Mouse (Mus musculus) CD4-positive, CD25-positive, alpha-beta regulatory T cell, adult 2 months (primary cell): Measurements from ENCODE around the gene Agap1.
A peak's percentile ranks its signal among the peaks of the same experiment; 100 is the strongest.

Experiments used
- DNase-seq: peaks from one replicate; pipeline ENCODE4 v3.0.0-alpha.2; 2012; ENCODE audit warnings: low read depth, low spot score

Gene Agap1

DNA sequence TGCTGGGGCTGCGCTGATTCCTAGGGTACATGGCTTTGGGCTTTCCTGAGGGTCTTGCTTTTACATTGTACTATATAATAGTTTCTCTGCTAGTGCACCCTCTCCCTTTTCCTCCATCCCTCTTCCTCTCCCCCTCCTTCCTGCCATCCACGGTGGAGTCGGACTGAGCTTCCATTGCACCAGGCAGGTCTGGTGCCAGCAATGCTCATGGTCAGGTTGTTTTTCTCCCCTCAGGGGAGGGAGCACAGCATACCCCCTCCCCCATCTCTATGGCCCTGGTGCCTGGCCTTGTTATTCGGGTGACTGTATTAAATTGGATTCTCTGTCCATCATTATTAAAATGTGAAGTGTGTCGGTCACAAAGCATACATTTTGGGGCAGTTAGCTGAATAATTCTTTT is 259.1 kb downstream of the Agap1 start:
- no peak for DNase-seq

DNA sequence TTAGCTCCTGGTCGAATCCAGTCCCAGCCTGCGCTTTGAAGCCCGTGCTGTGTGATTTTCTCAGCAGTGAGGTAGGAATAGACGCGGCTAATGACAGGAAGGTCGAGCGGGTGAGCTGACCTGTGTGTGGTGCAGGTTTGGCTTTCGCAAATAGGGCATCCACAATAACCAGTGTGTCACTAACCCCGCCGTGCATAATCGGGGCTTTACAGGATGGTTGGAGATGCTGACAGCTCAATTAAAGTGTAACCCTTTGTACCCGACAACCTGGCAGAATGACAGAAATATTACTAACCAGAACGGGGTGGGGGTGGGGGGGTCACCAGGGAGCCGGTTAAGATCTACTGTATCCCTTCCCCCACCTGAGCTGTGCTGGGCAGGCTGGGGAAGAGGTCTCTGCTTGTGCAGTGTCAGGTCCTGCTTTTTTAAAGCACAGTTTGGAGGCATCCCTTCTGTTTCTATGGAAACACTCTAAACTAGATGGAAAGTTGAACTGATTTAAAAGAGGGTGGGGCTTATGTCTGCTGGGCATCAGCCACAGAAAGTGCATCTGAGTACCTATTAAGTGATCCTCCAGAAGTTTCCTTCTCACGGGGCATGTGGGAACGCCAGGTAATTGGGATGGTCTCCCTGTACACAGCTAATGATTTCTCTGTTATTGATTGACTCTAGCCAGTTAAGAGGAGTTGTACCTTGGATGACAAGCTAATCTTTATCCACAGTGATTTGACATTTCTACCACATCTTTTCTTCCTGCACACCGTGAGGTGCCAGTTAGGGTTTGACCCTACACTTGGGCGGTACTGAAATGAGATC is 259.8 kb downstream of the Agap1 start:
- DNase-seq: no peak

- no peak for DNase-seq
Measured at GRCm38 (mm10) chr1:89716234-89716633, 261.6 kb downstream of the Agap1 start.

GRCm38 (mm10) chr1:89717100-89717499 is 262.5 kb downstream of the Agap1 start:
- DNase-seq: no peak

DNA sequence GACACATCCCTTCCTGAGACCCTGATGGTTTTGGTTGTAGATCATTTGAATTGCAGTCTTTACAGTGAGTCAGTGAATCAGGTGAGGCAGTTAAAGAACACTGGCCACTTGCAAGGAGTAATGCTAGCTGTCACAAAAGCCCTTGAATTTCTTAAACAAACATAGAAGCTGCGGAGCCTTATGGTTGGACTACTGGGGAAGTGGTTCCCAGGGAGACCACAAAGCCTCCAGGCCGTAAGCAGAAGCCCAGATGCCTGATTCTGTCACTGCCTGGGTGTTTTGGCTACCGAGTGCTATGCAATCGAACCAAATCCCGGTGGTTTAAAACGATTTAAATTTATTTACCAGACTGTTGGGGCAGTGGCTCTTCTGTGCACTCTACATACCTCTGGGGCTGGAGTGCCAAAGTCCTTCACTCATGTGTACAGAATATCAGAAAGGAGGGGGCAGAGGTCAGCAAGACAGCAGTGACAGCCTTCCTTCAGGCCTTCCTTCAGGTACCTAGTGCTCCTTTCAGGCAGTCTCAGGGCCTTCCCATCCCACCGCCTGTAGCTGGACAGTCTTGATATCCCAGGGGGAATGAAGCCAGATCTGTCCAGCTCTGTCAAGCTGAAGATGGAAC is 264.3 kb downstream of the Agap1 start:
- DNase-seq: no peak

DNA sequence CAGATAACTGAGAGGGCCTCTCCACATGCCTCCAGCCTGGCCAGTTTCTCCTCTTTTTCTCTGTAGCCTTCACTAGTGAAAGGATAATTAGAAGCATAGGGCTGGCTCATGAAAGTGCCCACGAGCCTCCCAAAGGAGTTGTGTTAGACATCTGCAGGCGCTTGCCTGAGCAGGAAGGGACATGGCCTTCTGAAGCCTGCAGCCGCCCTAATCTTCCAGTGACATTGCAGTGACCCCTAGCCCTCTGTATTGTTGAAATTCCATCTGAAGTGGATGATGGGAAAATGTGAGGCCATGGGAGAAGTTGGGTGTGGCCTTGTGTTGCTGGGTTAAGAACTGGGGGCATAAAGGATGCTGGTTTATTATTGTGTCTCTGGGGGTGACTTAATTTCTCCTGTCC is 269.5 kb downstream of the Agap1 start:
- DNase-seq: no peak

- DNase-seq: no peak
Measured at GRCm38 (mm10) chr1:89724555-89724954, 269.9 kb downstream of the Agap1 start.

DNA sequence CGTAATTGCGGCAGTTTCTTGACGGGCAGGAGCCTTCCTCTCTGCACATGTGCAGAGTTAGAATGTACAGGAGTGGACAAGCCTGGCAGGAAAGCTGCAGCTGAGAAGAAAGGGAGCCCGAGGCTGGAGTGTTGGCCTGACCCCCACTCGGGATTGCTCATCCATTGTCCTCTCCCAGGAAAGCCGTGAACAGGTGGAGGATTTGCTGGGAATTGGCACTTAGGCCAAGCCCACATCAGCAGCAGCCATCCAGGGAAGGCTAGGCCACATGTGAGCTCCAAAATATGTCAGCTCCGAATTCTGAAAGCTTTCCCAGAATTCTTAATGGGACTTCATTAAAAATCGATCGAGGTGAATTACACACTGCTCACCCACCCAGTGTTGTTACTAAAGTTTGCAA is 270.4 kb downstream of the Agap1 start:
- DNase-seq: no peak

GRCm38 (mm10) chr1:89728481-89728880 is 273.9 kb downstream of the Agap1 start:
- DNase-seq: no peak

- peak; percentile 19 for DNase-seq
Measured at GRCm38 (mm10) chr1:89730589-89731195, 276.1 kb downstream of the Agap1 start.

- DNase-seq: no peak
Measured at GRCm38 (mm10) chr1:89734368-89734767, 279.8 kb downstream of the Agap1 start.

DNA sequence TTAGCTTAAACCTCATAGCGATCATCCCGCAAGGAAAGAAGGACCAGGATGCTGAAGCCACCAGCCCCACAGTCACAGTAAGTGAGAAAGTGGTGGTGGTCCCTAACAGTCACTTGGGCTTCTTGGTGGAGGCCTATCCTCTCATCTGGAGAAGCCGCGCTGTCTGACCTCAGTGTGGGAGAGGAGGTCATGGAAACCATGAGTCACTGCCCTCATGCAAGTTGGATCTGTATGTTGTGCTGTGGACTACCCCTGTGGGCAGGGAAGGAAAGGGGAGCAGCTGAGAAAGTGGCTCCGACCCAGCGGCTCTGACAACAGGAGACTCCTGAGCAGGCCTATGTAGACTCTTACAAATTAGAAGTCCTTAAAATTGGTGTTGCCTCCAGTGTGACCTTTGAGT is 280.5 kb downstream of the Agap1 start:
- DNase-seq: no peak

GRCm38 (mm10) chr1:89736021-89736420 is 281.4 kb downstream of the Agap1 start:
- no peak for DNase-seq

- DNase-seq: no peak
Measured at GRCm38 (mm10) chr1:89739067-89739774, 284.6 kb downstream of the Agap1 start.

GRCm38 (mm10) chr1:89739775-89740099 is 285.1 kb downstream of the Agap1 start:
- DNase-seq: no peak

GRCm38 (mm10) chr1:89742359-89742758 is 287.8 kb downstream of the Agap1 start:
- DNase-seq: no peak

DNA sequence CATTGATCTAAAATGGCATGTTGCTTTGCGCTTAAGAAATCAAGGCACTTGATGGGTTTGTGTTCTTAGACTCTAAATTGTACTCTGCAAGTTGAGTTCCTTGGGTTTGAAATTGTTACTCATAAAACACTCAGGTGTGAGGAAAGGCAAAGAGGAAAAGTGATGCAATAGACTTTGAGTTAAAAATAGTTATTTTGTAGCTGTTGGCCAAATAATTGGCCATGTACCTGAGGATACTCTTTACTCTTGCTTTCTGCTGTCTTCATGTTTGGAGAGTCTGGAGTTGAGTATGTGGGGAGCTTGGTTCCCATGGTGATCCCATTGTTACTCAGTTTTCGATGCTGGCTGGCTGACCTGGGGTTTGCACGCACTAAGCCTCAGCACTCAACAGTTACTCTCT is 291.6 kb downstream of the Agap1 start:
- no peak for DNase-seq

GRCm38 (mm10) chr1:89749666-89750065 is 295.1 kb downstream of the Agap1 start:
- no peak for DNase-seq

DNA sequence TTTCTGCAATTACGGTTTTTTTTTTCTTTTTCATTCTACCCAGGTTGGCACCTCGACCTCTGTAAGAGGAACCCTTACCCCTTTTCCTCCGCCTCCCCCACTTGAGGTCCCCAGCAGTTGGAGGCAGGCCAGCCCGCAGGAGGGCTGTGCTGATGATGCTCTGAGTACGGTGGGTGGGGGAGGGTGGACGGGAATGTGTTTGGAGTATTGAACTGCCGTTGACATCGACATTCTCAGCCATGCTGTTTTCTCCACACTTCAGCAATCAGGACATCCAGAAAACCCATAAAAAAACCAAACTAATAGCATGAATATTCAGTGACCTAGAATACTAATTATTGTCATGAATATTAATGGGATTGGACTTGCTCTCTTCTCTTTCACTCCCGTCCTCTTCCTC is 295.9 kb downstream of the Agap1 start:
- DNase-seq: no peak

DNA sequence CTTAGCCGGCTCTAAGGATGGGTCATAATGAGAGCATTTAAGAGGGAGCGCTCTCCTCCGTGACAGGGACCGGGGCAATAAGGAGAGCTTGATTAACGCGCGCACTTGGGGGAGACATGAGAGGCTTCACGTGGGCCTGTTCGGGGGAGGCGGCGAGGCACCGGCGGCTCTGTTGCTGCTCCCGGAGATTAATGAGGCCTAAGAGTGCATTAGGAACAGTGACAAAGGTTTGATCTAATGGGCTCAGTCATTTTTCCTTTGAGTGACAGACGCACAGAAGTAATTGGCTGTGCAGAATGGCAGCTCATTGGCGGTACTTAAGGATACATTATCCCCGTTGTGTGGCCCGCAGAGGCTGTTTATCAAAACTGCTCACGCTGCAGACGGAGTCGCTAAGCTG is 296.3 kb downstream of the Agap1 start:
- no peak for DNase-seq

DNA sequence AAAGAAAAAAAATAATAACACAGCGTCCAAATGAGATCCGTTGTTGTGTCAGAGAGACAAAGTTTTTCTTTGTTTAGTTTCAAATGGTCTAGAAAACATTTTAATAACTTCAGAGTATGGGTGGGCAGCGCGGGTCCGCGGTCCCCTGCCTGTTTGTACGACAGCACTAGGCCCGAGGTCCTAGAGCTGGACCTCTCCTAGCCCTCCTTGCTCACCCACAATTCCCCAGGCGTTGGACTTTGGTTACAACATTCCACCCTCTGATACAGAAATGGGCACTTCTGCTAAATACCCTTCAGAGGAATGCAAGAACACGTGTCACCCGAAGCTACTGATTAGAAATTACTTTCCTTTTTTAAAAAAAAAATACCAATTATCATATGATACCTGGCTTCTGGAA is 296.7 kb downstream of the Agap1 start:
- no peak for DNase-seq

DNA sequence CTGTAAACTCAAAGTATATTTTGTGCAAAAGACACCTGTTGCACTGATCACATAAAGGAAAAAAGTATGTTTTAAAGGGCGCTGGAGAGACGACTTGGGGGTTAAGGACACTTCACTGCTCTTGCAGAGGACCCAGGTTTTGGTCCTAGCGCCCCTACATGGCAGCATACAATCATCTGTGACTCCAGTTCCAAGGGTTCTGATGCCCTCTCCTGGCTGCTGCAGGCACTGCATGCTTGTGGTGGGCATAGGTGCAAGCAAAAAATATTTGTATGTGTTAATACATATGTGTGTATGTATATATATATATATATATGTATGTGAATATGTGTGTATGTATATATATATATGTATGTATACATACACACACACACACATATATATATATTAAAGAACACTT is 298.1 kb downstream of the Agap1 start:
- peak; percentile 4 for DNase-seq
